Mouse (Mus musculus) urinary bladder, postnatal 14 days (tissue): ENCODE data around the gene Elf5.

Source experiments
- DNase-seq: peaks from one replicate; pipeline ENCODE4 v3.0.0; 2021; ENCODE audit warnings: low spot score

Elf5 gene

DNA sequence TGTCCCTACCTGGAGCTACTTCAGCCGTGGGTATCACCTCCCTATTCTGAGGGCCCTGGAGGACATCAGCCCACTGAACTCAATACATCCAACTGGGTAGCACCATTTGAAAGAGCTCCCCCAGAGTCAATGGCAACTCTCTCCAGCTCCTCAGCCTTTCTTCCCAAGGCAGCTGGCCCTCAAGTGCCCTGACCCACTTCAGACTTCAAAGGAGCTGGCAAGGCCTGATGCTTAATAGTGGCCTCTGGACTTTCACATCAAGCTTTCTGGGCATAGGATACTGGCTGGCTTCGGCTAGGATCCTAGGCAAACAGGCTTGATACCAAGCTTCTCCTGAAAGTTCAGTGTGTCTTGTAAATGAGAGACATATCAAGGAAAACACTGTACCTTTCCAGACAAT lies 23.6 kb downstream of the Elf5 start:
- no peak for DNase-seq

DNA sequence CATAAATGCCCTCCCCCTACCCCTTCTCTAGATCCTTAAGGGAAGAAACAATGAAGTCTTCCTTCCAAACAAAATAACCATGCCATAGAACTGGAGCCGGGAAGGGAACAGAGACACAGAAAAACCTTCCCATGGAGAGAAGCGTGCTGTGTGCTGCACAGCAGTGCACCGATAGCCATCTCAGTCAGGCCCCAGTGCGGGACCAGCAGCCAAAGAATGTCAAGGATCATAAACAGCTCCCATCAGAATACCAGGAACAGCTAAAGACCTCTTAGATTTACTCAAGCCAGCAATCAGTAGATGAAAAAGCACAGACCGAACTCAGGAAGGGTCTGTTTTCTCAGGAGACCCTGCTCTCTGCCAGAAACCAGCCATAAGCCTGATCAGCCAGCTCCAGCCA lies 25.0 kb downstream of the Elf5 start:
- no peak for DNase-seq

DNA sequence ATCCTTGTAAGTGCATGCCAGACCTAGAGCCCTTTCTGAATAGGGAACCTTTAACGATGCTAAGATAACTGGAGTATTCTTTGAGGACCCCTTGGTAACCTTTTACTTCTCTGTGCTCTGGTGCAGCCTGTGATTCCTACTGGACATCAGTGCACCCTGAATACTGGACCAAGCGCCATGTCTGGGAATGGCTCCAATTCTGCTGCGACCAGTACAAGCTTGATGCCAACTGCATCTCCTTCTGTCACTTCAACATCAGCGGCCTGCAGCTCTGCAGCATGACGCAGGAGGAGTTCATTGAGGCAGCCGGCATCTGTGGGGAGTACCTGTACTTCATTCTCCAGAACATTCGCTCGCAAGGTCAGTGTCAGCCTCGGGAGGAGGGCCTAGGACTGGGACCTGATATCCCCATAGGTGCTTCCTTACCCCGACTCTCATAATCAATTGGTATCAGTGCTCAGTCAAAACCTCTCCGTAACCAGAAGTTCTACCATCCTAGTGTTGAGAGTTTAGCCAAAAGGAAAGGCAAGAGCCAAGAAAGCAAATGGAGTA lies 27.7 kb downstream of the Elf5 start:
- DNase-seq: no peak

DNA sequence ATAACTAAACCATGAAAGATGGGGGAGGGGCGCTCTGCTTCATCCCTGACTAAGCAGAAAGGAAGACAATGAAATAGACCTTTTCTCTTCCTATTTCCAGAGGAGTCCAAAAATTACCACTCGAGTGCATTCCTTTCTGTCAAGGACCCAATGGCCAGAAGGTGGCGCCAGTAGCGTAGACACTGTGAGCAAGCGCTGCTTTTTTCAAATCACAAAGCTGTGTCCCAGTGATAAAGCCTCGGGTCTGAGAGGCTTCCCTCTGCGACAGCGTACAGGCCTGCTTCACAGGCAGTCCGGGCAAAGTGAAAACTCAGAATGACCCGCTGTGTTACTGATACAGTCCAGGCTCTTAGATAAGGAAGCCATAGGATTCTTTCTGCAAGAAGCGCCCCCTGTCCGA lies 28.2 kb downstream of the Elf5 start:
- peak; percentile 82 for DNase-seq

DNA sequence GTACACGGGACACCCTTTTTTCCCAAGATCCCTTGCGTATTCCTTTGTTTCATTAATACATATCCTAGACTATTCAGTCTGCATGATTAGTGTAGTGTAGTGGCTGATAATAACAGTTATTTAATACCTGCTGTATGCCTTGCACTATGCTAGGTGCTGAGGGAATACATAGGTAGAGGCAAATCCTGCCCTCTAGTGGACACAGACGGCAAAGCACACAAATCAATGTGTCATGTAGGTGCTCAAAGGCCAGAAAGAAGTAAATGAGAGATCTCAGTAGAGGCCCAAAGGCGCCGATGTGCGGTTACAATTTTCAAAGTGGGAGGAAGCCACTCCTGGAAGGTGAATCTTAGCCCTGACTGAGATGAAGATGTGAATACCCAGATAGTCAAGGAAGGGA lies 34.3 kb downstream of the Elf5 start:
- peak; percentile 43 for DNase-seq

DNA sequence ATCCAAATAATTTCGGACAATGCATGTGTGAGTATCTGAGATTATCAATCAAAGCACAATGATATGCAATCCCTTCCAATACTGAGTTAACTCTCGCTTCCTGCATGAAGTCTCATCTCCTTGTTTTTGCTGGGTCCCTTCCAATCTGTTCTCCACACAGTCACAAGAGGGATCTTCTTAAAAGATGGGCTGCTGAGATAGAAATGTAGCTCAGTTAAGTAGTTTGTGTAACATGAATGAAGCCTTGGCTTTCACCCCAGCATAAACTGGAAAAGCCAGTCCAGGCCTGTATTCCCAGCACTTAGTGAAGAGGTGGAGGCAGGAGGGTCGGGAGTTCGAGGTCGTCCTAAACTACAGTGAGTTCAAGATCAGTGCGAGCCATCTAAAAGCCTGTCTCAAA lies 34.8 kb downstream of the Elf5 start:
- no peak for DNase-seq

DNA sequence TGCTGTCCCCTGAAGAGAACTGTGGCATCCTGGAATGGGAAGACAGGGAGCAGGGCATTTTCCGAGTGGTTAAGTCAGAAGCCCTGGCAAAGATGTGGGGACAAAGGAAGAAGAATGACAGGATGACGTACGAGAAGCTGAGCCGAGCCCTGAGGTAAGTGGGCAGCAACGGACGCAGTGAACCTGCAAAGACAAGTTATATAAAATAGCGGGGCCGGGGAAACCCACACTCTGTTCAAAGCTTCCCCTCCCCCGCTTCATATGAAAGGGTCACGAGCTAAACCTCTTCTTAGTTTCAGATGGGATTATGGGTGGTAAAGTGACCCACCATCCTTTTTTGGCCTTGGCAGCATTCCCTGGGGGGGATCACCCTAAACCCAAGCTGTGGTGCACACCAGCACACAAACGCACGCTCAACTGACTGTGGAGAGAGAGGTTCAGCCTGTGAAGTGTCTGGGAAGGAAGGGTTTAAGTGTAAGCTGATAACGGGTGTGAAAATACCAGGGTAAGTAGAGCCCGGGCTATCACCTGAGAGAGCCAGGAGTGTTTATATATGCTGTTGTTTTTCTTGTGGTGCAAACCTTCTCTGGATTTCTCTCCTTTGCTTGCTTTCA lies 37.6 kb downstream of the Elf5 start:
- no peak for DNase-seq

DNA sequence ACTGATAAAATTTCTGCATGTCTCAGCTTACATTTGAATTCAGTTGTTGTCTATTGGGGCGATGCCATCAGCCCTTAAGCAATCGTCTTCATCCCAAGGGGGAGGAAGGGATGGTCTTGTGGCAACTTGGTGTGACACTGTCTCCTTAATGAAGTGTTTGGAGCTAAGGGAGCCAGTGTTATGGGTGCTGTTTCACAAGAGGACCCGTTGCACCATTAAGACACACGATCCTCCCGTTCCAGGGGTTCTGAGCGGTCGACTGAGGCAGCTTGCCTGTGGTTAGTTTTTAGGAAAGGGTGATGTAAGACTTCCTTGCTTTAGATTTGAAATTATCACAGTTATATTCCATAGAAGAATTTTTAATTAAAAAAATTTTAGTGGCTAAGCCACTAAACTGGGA lies 38.3 kb downstream of the Elf5 start:
- DNase-seq: no peak

DNA sequence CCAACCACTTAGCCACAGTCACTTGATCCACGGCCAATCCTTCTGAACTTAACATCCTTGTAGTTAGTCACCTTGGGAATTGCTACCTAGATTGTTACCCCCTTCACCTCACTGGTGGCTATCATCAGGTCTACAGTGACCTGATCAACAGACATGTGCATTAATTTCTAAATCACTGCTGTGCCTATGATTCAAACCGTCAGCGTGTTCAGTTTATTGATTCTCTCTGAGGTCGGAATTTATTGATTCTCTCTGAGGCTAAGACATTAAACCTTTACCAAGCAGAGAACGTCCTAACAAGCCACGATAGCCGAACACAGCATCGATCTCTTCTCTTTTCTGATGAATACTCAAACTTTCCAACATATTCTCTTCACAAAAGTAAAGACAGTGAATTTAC lies 38.8 kb downstream of the Elf5 start:
- DNase-seq: no peak

DNA sequence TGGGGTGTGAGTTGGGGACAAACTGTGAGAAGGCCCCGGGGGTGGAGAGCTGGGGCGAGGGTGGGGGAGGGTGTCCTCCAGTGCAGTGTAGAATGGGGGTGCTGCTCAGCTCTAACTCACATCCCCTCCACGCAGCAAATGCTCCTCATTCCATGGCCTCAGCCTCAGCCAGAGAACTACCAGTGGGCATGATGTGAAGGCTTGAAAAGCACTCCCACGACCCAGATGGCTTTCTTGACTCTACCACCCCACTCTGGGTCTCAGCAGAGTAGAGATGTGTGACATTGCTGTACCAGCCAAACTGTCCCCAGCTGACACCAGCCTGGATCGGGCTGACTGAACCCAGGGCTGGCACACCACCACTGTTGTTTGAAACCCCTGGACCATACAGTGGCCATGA lies 41.1 kb downstream of the Elf5 start:
- no peak for DNase-seq

DNA sequence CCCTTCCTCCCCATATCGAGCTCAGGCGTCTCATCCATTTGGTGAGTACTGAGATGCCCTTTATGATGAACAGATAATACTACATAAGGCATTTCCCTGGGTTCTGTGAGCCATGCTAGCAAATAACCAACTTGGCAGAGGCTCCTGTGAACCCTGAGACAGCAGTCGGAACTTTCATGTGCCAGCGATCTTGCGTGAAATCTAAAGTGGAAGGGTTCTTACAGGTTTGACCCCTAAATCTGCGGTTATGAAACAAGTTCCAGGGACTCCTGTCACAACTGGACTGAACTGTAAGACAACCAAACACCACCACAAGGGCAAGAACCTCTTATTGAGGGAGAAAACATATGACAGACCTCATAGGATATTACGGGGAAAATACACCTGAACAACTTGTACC lies 44.3 kb downstream of the Elf5 start:
- DNase-seq: no peak

DNA sequence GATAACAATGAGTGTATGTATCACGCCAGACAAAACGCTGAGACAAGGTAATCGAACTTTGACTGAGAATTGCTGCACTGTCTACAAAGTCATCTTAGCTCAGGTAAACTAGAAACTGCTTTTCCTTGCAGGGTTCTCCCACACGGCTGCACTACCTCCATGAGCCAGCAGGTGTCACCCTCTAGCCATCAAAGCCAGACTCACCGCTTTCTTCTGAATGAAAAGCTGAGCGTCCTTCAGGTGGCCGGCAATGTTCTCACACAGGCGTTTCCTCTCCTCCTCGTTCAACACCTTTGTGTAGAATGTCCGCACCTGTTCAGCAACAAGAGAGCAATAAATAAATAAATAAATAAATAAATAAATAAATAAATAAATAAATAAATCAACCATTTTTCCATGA lies 45.2 kb downstream of the Elf5 start:
- DNase-seq: peak; percentile 84

DNA sequence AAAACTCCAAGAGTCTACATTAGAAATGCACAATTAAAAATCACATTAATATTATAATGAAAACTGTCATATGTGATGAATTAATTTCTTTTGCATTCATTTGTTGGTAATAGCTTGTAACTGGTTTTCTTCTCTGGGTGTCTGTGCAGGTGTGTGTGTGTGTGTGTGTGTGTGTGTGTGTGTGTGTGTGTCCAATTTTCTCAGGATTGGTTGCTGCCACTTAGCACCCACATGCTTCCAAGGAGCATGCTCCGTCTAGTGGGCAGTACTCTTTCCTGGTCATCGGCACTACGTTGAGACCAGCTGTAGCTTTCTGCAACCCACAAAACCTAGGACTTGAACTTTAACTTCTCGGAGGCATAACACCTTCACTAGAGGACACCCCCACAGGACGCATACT lies 45.6 kb downstream of the Elf5 start:
- DNase-seq: no peak

DNA sequence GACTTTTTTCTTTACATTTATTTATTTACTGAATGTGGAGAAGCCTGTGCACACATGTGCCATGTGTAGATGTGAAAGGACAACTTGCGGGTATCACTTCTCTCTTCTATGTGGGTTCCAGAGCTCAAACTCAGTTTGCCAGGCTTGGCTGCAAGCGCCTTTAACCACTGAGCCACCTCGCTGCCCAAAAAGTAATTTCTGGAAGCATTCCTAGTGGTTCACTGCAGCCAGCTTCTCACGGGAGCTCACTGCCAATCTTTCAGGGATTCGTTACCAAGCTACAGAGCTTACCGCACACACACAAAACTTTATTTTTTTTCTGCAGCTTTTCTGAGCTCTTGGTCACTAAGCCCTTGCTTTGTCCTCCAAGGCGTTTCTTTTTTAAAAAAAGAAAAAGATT lies 46.1 kb downstream of the Elf5 start:
- no peak for DNase-seq

DNA sequence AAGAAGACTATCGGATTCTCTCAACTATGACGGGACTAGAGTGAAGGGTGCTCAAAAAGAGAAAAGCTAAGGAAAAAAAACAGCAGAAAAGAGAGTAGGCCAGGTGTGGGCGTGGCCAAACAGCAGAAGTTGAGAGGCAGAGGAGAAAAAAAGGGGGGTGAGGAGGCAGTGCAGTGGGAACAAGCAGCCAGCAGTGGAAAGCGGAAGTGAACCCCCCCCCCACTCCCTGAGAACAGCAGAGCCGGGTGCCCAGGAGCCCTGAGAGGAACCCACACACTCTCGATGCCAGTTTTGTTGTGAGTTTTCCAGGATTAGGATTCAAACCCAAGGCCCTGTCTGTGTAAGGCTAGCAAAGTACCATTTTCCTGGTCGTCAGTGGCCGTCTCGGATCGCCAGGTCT lies 47.6 kb downstream of the Elf5 start:
- no peak for DNase-seq

DNA sequence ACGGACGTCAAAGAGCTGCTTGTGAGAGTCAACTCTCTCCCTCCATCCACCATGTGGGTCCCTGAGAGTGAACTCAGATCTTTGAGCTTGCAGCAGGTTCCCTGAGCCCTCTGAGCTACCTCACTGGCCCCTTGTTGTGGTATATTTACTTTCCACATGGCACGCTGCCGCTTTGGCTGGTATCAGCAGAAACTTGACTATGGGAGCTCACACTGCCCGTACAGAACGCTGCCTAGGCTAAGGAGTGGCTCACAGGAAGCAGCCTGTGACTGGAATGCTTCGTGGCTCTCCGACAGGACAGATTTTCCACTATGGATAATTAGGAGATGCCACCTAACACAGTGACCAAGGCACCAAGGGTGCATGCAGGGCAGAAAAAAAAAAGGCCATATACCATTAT lies 49.7 kb downstream of the Elf5 start:
- DNase-seq: no peak

DNA sequence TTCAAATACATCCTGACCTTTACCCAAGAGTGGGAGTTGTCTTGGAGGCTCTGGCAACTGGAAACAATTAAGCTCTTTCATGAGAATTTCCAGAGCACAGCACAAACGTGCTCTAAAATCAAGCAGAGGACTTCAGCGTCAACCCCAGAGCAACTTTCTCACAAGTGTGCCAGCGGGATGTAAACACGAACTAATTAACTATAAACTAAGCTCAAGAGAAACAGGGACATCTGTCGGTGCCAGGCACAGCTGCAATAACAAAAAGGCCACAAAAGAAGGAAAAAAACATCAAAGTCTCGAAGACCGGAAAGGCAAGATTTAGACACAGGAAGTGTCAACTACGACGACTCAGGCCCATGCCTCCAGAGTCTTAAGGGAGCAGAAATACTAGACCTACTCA lies 50.3 kb downstream of the Elf5 start:
- no peak for DNase-seq

DNA sequence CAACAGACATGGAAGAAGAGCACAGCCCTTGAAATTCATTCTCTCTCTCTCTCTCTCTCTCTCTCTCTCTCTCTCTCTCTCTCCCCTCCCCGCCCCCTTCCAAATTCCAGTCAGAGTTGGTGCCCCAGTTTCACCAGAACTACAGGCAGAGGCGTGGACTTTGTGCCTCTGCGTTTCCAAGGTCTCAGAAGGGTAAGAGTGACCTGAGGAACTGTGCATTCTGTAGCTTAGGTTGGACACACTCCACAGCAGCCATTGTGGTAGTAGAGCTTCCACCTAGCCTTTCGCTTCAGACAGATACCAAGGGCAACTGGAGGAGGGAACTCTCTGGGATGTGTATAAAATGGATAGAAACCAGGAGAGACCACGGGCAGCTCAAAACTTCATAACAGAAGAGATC lies 51.3 kb downstream of the Elf5 start:
- DNase-seq: no peak

DNA sequence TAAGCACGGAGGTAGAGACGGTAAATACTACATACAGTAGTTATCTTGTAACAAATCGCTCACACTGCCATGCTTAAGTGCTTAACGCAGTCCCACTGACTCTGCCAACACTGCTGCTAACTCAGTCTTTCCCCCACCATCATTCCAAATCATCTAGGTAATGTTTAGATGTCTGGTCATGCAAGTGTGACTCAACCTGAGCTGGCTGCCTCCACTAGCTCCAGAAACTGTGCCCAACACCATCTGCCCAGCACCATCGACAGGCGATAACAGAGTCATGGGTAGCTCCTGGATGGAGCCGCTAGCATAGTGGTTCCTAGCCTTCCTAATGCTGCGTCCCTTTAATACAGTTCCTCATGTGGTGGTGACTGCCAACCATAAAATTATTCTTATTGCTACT lies 53.0 kb downstream of the Elf5 start:
- DNase-seq: no peak

DNA sequence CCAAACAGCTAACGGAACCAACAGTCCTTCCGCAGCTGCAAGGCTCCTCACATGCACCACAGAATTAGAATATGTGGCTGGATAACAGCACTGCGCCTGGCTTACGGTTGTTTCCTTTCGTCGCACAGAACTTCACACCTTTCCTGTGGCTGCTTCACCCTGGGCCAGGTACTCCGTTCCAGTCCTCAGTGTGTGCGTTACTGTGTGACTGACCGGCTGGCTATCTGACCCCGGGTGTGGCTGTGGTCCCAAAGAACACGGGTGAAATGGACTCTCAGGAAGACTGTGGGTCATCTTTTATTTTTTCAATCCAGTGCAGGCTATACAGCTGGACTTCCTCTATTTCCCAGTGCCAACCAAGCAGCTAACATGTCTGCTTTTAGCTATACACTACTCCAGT lies 53.9 kb downstream of the Elf5 start:
- no peak for DNase-seq

DNA sequence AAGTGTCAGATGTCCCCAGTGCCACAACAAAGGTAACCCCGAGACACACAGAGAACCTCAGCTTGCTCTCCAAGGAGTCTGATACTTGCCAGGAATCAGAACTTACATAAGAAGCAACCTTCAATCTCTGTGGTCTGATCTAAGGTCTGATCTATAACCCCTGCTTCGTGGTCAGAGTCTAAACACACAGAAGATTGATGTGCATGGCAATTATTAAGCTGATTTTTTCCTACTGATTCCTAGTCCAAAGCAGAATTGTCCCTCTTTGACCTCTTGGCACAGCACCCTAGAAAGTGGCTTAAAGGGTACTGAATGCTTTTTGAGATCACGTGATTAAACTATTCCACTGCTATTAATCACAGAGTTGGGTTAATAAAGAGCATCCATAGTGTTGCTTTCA lies 54.8 kb downstream of the Elf5 start:
- DNase-seq: no peak

DNA sequence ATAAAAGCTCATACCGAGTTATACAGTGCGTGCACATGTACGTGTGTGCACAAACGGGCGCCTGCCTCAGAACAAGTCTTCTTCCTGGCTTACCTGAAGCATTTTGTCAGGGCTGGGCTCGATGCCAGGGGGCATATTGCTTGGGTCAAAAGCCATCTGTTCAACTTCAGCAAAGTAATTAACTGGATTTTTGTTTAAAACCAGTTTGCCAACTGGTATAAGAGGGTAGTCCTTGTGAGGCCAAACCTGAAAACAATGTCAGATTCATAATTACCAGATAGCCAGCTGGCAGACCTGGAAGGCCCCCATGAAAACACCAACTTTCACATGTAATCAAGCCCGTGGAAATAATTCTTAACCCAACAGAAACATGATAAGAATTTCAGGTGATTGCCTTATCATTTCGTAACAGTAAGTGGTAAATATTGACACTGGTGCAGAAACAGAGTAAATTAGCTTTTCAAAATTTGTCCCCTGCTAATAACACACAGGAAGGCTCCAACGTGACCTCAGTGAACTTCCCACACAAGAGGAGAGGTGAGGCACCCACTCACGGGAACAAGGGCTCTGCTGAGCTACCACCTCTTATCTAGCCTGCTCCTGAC lies 55.6 kb downstream of the Elf5 start:
- DNase-seq: peak; percentile 30

DNA sequence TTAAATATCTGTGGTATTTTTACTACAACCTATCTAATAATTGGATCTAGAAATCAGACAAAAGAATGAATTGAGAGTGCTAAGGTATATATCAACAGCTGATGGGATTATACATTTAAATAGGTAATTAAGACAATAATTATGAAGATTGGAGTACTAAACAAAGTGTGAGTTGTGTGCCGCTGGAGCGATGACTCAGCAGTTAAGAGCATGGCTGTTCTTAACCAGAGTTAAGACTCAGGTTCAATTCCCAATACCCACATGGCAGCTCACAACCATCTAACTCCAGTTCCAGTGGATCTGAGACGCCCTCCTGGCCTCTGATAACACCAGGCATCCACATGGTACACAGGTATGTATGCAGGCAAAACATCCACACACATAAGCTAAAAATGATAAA lies 61.9 kb downstream of the Elf5 start:
- no peak for DNase-seq

DNA sequence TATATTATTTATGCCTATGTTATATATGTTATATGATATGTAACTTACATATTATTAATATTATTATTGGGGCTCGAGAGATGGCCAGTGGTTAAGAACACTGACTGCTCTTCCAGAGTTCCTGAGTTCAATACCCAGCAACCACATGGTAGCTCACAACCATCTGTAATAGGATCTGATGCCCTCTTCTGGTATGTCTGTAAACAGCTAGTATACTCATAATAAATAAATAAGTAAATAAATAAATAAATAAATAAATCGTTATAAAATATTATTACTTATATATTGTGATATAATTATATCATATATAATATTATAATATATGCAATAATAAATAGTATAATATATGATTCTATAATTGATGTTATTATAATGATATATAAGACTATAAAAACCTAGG lies 64.7 kb downstream of the Elf5 start:
- DNase-seq: no peak
